Mouse (Mus musculus) cerebellum, adult 9-11 months (tissue): Measurements from ENCODE around the gene Stk39.

Experiments
- DNase-seq: peaks from one replicate; pipeline ENCODE4 v3.0.0; 2022

The Stk39 gene

DNA sequence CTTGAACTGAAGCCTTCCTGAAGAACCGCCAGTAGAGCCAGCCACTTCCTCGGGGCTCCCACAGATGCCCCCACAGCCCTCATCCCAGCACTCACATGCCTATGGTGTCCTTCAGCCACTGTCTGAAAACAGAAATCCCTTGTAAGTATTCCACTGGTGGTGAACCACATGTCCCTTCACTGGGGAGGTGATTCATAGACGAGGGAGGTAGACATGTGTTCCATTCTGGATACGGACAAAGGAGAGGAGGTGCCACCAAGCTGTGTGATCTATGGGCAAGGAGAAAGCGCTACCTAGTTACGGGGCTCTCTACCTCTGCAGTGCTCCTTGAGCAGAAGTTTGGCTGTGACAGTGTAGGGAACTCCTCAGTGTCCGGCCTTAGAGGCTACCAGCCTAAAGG lies 52.9 kb downstream of the Stk39 start:
- no peak for DNase-seq

DNA sequence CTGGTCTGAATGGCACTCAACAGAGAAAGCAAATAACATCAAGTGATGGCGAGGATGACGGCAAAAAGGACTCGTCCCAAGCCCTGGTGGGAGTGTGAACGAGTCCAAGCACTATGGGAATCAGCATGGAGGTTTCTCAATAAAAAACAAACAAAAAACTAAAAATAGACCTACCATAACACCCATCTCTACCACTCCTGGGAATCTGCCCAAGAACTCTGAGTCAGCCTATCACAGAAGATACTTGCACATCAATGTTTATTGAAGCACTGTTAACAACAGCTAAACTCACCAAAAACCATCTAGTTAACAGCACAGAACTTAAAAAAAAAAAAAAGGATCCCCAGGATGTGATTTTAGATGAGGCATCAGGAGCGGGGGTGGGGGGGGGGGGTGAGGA lies 55.0 kb downstream of the Stk39 start:
- no peak for DNase-seq

- DNase-seq: peak; percentile 75
Measured at GRCm38 (mm10) chr2:68415691-68416090, 56.4 kb downstream of the Stk39 start.

GRCm38 (mm10) chr2:68412149-68412548 lies 59.9 kb downstream of the Stk39 start:
- DNase-seq: no peak

DNA sequence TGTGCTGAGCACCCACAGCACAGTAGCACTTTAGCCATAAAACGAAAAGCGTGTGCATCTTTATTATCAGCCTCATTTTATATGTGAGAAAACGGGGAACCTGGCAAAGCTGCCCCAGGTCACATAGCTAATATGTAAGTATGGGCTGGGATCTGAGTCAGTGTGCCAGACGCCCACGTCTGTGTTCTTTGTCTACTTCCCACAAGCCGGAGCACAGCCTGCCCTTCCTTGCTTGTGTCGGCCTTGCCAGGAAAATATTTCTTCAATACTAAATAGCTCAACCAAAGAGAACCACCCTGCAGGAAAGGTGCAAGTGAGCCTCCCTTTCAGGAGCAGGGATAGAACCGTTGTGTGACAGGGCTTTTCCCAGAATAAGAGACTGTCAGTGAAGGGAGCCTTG lies 60.9 kb downstream of the Stk39 start:
- no peak for DNase-seq

GRCm38 (mm10) chr2:68409640-68410215 lies 62.3 kb downstream of the Stk39 start:
- DNase-seq: no peak

- no peak for DNase-seq
Measured at GRCm38 (mm10) chr2:68408271-68408980, 63.6 kb downstream of the Stk39 start.

DNA sequence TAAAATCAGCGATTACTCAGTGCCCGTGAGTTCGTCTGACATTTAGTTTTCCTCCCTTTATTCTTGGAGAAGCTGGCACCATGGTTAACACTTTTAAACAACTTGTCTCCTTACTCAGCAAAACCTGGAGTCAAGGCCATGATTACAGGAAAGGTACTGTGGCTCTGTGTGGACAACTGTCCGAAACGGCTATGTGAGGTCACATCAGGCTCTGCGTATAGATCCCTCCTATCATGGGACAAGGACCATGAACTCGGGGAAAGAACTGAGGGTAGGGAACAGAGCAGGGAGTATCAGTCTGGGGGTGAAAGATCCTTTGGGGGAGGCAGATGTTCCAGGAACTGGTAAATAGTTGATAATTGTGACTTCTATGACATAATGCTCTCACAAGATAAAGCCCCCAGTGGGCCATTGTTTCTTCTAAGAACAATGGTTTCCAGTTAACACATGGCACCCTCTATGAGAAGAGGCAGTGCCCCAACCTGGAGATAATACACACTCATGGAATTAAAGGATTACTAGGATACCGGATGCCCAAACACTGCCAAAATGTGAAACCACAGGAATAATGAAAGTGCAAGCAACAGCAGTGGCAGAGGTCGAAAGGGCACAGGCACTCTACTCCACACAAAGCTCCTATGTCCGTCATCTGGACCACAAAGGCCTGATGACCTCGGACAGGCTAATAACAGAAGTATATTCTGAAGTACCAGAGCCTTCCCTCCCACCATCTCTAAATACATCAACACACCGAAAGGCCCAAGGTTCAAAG lies 64.7 kb downstream of the Stk39 start:
- no peak for DNase-seq

DNA sequence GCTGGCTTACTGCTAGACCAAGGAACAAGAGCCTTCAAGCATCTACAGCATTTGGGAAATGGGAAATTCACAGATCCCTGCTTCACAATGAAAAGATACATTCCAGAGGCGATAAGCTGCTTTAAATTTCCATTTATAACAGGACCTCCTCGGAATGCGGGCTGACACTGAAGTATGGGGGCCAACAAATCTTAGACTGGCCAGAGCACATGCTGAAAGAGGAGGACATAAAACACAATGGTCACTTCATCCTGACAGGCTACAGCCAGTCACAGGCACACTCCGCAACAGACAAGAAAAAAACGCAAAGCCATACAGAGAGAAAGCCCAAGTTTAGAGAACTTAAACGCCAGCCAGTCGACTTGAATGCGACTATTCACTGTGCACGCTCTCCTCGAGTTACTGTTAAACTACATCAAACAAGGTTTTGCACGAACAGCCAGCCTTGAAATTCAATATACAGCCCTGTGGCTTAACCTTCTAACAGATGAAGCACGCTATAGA lies 65.4 kb downstream of the Stk39 start:
- DNase-seq: no peak

- DNase-seq: no peak
Measured at GRCm38 (mm10) chr2:68405163-68405715, 66.8 kb downstream of the Stk39 start.

DNA sequence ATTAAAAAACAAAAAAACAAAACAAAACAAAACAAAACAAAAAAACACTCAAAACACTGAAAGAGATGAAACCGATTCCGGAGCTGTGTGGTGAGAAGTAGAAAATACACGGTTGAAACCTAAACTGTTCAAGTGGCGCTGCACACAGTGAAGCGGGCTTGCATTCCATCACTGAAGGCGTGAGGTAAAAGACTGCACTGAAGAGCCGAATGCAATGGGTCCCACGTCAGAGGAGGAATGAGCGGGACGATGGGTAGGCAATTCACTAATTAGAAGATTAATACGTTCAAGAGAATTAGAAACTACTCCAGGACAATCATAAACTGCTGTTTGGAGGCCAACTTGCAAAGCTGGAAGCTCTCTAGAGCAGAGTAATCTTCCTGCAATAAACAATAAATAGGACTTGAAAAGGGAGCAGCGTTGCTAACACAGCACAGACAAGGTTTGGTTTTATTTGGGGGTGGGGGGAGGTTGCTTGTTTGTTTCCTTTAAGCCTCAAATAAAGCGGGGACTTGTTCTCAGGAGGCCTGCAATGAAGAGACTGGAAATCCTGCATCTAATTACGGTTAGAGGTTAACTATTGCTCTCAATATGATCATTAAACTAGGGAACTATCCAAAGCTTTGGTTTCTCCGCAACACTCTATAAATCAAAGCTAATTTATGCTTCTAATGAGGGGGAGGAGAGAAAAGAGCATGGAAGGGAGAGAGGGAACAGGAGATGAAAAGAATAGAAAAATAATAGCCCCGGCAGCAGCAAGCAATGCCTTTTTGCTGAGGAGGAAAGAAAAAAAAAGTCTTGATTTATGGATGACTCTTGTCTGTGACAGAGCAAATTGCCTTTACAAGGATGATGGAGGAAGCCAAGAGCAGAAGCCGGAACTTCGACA lies 67.5 kb downstream of the Stk39 start:
- no peak for DNase-seq

DNA sequence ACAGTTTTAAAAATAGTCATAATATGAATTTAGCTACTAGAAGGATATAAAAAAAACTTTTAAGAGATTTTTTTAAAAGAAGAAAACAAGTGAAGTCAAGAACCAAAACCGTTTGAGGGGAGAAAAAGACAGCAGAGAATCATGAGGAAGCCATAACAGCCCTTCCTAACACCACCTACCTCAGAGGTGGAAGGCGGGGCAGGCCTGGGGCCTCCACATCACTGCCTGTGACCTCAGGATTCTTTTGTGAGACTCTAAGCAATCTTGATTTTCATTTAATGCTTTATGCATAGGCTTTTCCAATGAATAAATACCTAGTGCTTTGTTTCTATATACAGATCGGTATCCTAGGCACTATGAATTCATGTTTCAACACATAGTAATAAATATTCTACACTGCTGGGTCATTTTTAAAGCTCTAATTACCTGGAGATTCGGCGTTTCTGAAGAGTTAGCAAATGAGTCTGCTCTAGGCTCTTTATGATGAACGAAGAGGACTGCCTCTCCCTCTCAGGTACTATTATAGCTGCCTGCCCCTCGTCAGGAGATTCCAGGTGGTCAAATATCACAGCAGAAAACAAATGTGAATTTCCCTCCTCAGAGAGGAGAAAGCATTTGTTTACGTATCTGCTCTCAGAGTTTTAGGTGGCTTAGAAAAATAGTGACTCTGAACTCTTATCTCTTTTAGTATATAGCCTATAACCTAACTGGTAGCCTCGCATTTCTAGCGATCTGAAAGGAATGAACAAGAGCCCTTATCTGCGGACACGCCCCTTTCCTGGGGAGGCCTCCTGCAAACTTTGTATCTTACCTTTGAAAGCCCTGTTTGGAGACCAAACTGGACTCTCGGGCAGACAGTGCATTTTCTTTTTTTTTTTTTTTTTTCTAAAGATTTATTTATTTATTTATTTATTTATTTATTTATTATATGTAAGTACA lies 78.2 kb downstream of the Stk39 start:
- DNase-seq: no peak

DNA sequence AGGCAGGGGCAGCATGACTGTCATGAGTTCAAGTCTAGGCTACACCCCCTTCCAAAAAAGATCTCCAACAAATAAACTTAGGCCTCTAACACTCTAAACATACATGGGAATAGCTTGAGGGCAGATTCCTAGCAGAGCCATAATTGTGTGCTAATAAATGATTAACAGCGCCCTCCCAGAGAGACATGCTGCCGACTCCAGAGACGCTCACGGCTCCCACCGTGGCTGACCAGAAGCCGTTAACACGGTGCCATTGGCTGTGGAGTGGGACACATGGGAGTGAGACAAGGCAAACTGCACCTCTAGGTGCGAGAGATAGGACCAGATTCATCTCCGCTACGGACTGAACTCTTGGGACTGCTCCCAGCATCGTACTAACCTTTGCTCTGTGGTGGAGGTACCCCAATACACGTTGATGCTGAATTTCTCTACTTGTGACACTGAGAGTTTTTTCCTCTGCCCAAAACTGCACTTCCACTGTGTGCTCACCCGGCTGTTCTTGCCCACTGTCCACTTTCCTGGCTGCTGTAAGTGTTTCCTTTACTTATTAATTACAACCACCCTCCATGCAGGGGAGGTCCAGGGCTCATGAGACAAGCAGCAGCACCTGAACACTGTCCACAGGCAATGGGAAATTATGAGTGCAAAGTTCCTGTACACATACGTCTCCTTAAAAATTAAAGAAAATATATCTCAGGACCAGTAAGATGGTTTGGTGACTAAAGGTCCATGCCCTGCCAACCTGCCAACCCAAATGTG lies 84.1 kb downstream of the Stk39 start:
- DNase-seq: no peak

- DNase-seq: no peak
Measured at GRCm38 (mm10) chr2:68386313-68386863, 85.7 kb downstream of the Stk39 start.

GRCm38 (mm10) chr2:68385654-68386312 lies 86.3 kb downstream of the Stk39 start:
- DNase-seq: no peak

- no peak for DNase-seq
Measured at GRCm38 (mm10) chr2:68383964-68384363, 88.1 kb downstream of the Stk39 start.

DNA sequence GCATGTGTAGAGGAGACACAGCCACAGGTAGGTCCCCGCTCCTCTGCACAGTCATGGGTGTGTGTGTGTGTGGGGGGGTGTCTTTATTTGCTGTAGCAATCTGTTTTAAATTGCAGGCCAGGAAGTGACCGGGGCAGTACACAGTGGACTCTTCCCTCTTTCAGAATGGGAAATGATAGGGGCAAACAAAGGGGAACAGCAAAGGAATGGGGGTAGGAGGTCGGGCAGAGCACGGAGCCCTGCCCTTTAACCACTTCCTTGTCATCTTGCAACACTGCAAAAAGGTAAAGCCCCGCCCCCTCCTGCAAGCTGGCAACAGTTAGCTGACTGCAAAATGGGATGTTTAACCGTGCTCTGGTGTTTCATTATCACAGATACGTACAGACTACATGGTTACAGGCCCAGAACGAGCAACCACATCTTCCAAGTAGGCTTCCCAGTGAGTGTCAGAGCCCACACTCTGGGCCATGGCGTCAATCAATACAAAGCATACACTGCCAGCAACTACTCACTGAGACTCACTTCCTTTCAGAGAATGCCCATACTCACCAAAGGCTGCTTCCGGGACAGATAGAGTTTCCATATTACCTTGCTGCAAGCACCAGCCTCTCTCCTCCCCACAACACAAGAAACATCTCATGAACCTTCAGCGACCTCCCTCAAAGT lies 89.5 kb downstream of the Stk39 start:
- no peak for DNase-seq

DNA sequence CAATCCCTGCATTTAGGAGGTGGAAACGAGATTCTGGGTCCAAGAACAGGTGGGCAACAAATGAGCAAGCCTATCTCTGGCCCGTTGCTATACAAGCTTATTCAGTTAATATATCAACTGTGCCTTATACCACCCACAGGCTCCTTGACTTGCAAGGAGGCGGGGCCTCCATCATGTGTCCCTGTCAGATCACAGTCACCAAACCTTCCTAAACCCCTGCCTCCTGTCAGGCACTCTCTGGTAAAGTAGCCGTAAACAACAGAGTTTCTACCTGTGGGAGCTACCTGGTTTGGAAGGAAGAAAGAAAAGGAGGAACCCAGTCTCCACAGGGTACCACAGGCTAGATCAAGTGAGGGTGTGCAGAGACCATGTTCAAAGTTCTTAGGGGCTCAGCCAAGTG lies 90.2 kb downstream of the Stk39 start:
- no peak for DNase-seq

- peak; percentile 40 for DNase-seq
Measured at GRCm38 (mm10) chr2:68381205-68381604, 90.9 kb downstream of the Stk39 start.
